Mouse (Mus musculus) liver, embryonic 14.5 days (tissue): ENCODE measurements around the gene Tm6sf1. TPM values are rescaled to one million over a fixed set of nuclear protein-coding genes. Genes with fewer than 3 reads are reported as not detected.
A peak's percentile ranks its signal among the peaks of the same experiment; 100 is the strongest.

Source experiments
- ATAC-seq: fragments of 200-750 bp; cut with Nextera tagmentation; 2 replicates; pipeline ENCODE4 v1.8.0; 2017; ENCODE audit warnings: moderate number of reproducible peaks, mild to moderate bottlenecking, moderate library complexity; ENCODE audit not compliant: insufficient read depth
- DNase-seq, 3 experiments: peaks; one replicate each; pipeline ENCODE4 v3.0.0-alpha.2; 2012 to 2013; ENCODE audit warnings: low read depth in 3 of 3, low spot score in 3 of 3
- H3K27ac ChIP-seq: fragments of 300-500 bp; sonication (generic); 2 replicates; pipeline ENCODE4 v1.5.1; 2014; ENCODE audit warnings: moderate library complexity, mild to moderate bottlenecking, control low read depth, inconsistent platforms
- H3K27me3 ChIP-seq: fragments of 300-500 bp; sonication (generic); 2 replicates; pipeline ENCODE4 v1.6.1; 2014; ENCODE audit warnings: mild to moderate bottlenecking, low read length, moderate library complexity; ENCODE audit not compliant: control insufficient read depth, insufficient read depth
- H3K36me3 ChIP-seq: fragments of 300-500 bp; sonication (generic); replicated peaks from 2 replicates; pipeline ENCODE4 v1.6.1; 2014; ENCODE audit warnings: low read depth; ENCODE audit not compliant: control insufficient read depth, insufficient read depth
- H3K4me1 ChIP-seq, 2 experiments: fragments of 200-500 bp in 1 of 2; fragments of 300-500 bp in 1 of 2; sonication (generic) in 1 of 2; replicated peaks; 2 replicates each; pipeline ENCODE4 v1.6.1; 2012 to 2014; ENCODE audit warnings: antibody characterized with exemption in 1 of 2, inconsistent platforms in 1 of 2, low read length in 1 of 2; ENCODE audit not compliant: control insufficient read depth in 2 of 2, insufficient read depth in 2 of 2
- H3K4me2 ChIP-seq: fragments of 300-500 bp; sonication (generic); 2 replicates; pipeline ENCODE4 v1.6.1; 2014; ENCODE audit warnings: low read depth, mild to moderate bottlenecking, control low read depth, moderate library complexity
- H3K4me3 ChIP-seq, 2 experiments: fragments of 200-500 bp in 1 of 2; fragments of 300-500 bp in 1 of 2; sonication (generic) in 1 of 2; 2 replicates each; pipeline ENCODE4 v1.5.1; 2012 to 2014; ENCODE audit warnings: low read depth in 2 of 2, low read length in 2 of 2, mild to moderate bottlenecking in 2 of 2, control low read depth in 1 of 2, inconsistent platforms in 1 of 2, moderate library complexity in 1 of 2; ENCODE audit not compliant: insufficient read depth in 1 of 2
- H3K9ac ChIP-seq: fragments of 300-500 bp; sonication (generic); replicated peaks from 2 replicates; pipeline ENCODE4 v1.6.1; 2014; ENCODE audit warnings: mild to moderate bottlenecking, control low read depth, moderate library complexity
- H3K9me3 ChIP-seq: fragments of 300-500 bp; sonication (generic); 2 replicates; pipeline ENCODE4 v1.6.1; 2016; ENCODE audit warnings: low read length, mixed read lengths; ENCODE audit not compliant: control insufficient read depth
- CTCF ChIP-seq: IDR thresholded peaks from 2 replicates; pipeline ENCODE4 v1.5.1; 2016; ENCODE audit warnings: antibody characterized with exemption, low read depth, control low read depth
- EP300 ChIP-seq: IDR thresholded peaks from 2 replicates; pipeline ENCODE4 v1.6.1; 2016; ENCODE audit warnings: antibody characterized with exemption, low read depth
- WGBS: fragments of 180-500 bp; shearing (Covaris S2); extraction: QIAGEN DNeasy Blood & Tissue Kit; methylation state at CpG from one replicate; pipeline ENCODE4 v1.1.7; 2014; ENCODE audit not compliant: insufficient replicate concordance; 5-methylcytosine and 5-hydroxymethylcytosine counted together
- polyA plus RNA-seq, 2 experiments: library from polyadenylated mRNA; depleted of rRNA in 1 of 2; stranded (reverse) in 1 of 2; unstranded in 1 of 2; fragments of >200 nt; fragmentation: Nextera tagmentation in 1 of 2; extraction: Ambion mirVana in 1 of 2; gene quantifications; 2 replicates each; pipeline versions ENCODE4 v1.2.1 to v1.2.3; 2012 to 2014

Tm6sf1 gene
- polyA plus RNA-seq, 2 experiments: 7.9 to 9.4 TPM

DNA sequence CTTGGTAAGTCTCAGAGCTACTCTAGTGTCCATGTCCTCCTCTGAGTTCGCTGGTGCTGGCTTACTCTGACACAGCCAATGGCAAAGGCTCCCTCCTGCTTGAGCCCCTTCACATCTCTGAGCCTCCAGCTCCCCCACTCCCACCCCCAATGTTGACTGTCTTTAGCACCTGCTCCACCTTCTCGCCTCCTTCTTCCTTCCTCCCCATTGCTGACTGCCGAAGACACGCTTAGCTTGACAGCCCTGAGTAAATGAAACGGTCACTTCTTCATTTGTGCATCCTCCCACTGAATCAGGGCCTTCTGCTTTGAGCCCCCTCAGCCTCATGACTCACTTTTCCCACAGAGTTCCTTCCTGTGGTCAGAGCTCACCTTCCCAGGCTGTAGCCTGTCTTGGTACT is 2.2 kb downstream of the Tm6sf1 start:
- peak overlapping the region; percentile 29 for H3K4me2 ChIP-seq
- peak overlapping the region in 1 of 2 experiments; percentile 30; a peak in 1 of 4 replicates for H3K4me3 ChIP-seq
- H3K27me3 ChIP-seq: peaks cover 43% of the 10 kb centered on the region
- H3K4me1 ChIP-seq: peaks cover 0 to 5% of the 10 kb centered on the region in 2 experiments; a peak in 2 of 4 replicates
- H3K27ac ChIP-seq: no peak overlapping the region
- DNase-seq (no peak), ATAC-seq (no peak)
- no peak for TF ChIP-seq CTCF
- no peak for TF ChIP-seq EP300
- H3K9me3 ChIP-seq: no peaks in the 10 kb centered on the region
- no peak overlapping the region for H3K9ac ChIP-seq
- no peaks in the 10 kb centered on the region for H3K36me3 ChIP-seq
- WGBS: 27% methylated on average over 5 of the region's 5 CpGs

GRCm38 (mm10) chr7:81861461-81861860 is 2.7 kb downstream of the Tm6sf1 start:
- WGBS: 56% methylated on average over 2 of the region's 2 CpGs
- H3K4me2 ChIP-seq: peak overlapping the region; percentile 29

GRCm38 (mm10) chr7:81861921-81862320 is 3.1 kb downstream of the Tm6sf1 start:
- no peak overlapping the region for H3K4me3 ChIP-seq
- WGBS: 39% methylated on average over 4 of the region's 4 CpGs
- H3K27me3 ChIP-seq: peaks cover 43% of the 10 kb centered on the region
- no peak overlapping the region for H3K9ac ChIP-seq
- no peaks in the 10 kb centered on the region for H3K9me3 ChIP-seq
- H3K4me1 ChIP-seq: peaks cover 0 to 5% of the 10 kb centered on the region in 2 experiments; a peak in 2 of 4 replicates
- no peak overlapping the region for H3K4me2 ChIP-seq
- DNase-seq: no peak
- no peak for ATAC-seq
- no peaks in the 10 kb centered on the region for H3K36me3 ChIP-seq
- H3K27ac ChIP-seq: no peak overlapping the region
- TF ChIP-seq EP300 (no peak), CTCF (no peak)

More at GRCm38 (mm10) chr7:81861461-81861860, 2.7 kb downstream of the Tm6sf1 start:
- DNase-seq (no peak), ATAC-seq (no peak)
- no peak for TF ChIP-seq EP300
- no peak for TF ChIP-seq CTCF
- no peaks in the 10 kb centered on the region for H3K9me3 ChIP-seq
- no peak overlapping the region for H3K4me3 ChIP-seq
- H3K4me1 ChIP-seq: peaks cover 0 to 5% of the 10 kb centered on the region in 2 experiments; a peak in 2 of 4 replicates
- H3K9ac ChIP-seq: no peak overlapping the region
- peaks cover 43% of the 10 kb centered on the region for H3K27me3 ChIP-seq
- H3K36me3 ChIP-seq: no peaks in the 10 kb centered on the region
- no peak overlapping the region for H3K27ac ChIP-seq

DNA sequence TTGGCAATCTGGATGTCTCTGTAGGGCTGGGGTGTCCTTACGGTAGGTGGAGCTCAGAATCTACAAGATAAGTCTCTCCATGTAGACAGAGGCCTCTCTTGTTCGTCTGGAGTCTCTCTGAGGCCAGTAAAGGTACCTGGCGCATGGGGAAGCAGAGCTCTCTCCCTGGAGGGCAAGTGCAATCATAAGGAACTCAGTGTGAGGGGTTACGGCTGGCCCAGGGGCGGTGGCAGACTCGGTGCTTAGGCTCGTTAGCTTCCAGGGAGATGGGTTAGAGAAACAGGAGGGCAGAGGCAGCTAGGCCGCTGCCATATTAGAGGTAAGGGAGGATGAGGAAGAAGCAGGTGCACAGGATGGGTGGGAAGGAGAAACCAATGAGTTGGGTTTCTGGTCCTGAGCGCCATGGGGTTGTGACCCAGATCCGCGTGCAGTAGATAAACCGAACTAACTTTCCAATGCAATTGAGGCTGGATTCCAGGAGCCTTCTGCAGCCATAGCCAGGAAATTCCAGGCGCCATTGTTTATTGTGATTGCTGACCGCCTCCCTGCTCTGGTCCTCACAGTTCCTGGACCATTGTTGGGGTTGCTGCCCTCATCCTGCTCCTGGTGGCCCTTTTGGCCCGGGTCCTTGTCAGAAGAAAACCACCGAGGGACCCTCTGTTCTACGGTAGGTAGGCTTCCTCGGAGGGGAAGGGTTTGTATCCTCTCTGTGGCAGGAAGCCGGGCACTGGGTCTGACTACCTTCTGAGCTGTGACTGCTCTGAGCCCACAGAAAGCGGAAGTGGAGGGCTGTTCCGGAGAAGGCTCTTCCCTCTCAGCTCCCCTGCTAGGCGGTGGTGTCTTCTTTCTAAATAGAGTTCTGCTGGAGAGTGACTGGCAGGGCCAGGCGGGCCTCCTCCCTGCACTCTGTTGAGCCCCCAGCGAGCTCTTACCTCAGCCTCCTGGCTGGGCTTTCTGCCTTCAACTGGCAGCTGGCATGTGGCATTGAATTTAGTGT is 4.1 kb downstream of the Tm6sf1 start:
- Histone ChIP-seq H3K27me3 (peaks cover 38% of the 10 kb centered on the region), H3K27ac (no peak overlapping the region), H3K9me3 (no peaks in the 10 kb centered on the region), H3K4me3 (0 out of 4 replicates have a peak overlapping the region, but pooled peaks of 1 of the 2 experiments have one; percentile 10), H3K4me2 (peak overlapping the region; percentile 33), H3K9ac (no peak overlapping the region), H3K4me1 (peaks cover 0 to 5% of the 10 kb centered on the region in 2 experiments; a peak in 2 of 4 replicates), H3K36me3 (no peaks in the 10 kb centered on the region)
- TF ChIP-seq EP300 (no peak), CTCF (no peak)
- ATAC-seq (no peak), DNase-seq (no peak)
- 22% methylated on average over 24 of the region's 24 CpGs for WGBS

- no peaks in the 10 kb centered on the region for H3K36me3 ChIP-seq
- peaks cover 0 to 3% of the 10 kb centered on the region in 2 experiments; a peak in 2 of 4 replicates for H3K4me1 ChIP-seq
- no peak overlapping the region for H3K9ac ChIP-seq
- WGBS: 60% methylated on average over 6 of the region's 6 CpGs
- H3K4me2 ChIP-seq: no peak overlapping the region
- DNase-seq: no peak
- ATAC-seq: no peak
- H3K27me3 ChIP-seq: peaks cover 23% of the 10 kb centered on the region
- no peaks in the 10 kb centered on the region for H3K9me3 ChIP-seq
- TF ChIP-seq EP300: no peak
- TF ChIP-seq CTCF: no peak
- no peak overlapping the region for H3K4me3 ChIP-seq
- no peak overlapping the region for H3K27ac ChIP-seq
These were observed 5.8 kb downstream of the Tm6sf1 start for GRCm38 (mm10) chr7:81864552-81864951.
